Mouse (Mus musculus) ES-Bruce4 (cell line): Measurements from ENCODE around the gene Surf2. TPM values are rescaled to one million over a fixed set of nuclear protein-coding genes. Genes with fewer than 3 reads are reported as not detected.

Experiments
- H3K27ac ChIP-seq: 2 replicates; pipeline ENCODE4 v1.5.1; 2012; ENCODE audit warnings: low read length, inconsistent platforms; ENCODE audit not compliant: insufficient read depth
- H3K27me3 ChIP-seq: 2 replicates; pipeline ENCODE4 v1.6.1; 2012; ENCODE audit warnings: mild to moderate bottlenecking, low read length, inconsistent platforms; ENCODE audit not compliant: control insufficient read depth, poor library complexity, insufficient read depth, severe bottlenecking
- H3K36me3 ChIP-seq: 2 replicates; pipeline ENCODE4 v1.6.1; 2012; ENCODE audit warnings: inconsistent platforms, mild to moderate bottlenecking, low read length, moderate library complexity; ENCODE audit not compliant: control insufficient read depth, poor library complexity, insufficient read depth, severe bottlenecking
- H3K4me1 ChIP-seq: one replicate; pipeline ENCODE4 v1.8.1; 2011; ENCODE audit warnings: low read length; ENCODE audit not compliant: control insufficient read depth, insufficient read depth
- H3K4me3 ChIP-seq: 2 replicates; pipeline ENCODE4 v1.5.1; 2011; ENCODE audit warnings: low read depth, mild to moderate bottlenecking, low read length
- H3K9ac ChIP-seq: 2 replicates; pipeline ENCODE4 v1.6.1; 2012; ENCODE audit warnings: low read depth, mild to moderate bottlenecking, inconsistent platforms; ENCODE audit not compliant: poor library complexity, severe bottlenecking
- H3K9me3 ChIP-seq: replicated peaks from 2 replicates; pipeline ENCODE4 v1.6.1; 2012; ENCODE audit warnings: mild to moderate bottlenecking, low read length, inconsistent platforms; ENCODE audit not compliant: control insufficient read depth, poor library complexity, insufficient read depth, severe bottlenecking
- CTCF ChIP-seq: IDR thresholded peaks from one replicate; pipeline ENCODE4 v1.8.1; 2011; ENCODE audit warnings: low read depth, low read length
- EP300 ChIP-seq: IDR thresholded peaks from 2 replicates; pipeline ENCODE4 v1.6.1; 2011; ENCODE audit warnings: low read depth, low read length; ENCODE audit not compliant: insufficient read depth
- POLR2A ChIP-seq: IDR thresholded peaks from one replicate; pipeline ENCODE4 v1.8.1; 2011; ENCODE audit warnings: low read length; ENCODE audit not compliant: insufficient read depth
- polyA plus RNA-seq: library from polyadenylated mRNA; stranded (reverse); fragments of >200 nt; gene quantifications from 2 replicates; pipeline ENCODE4 v1.2.4, GENCODE M21; 2011; ENCODE audit warnings: low read depth; ENCODE audit not compliant: missing spikeins, insufficient read depth, insufficient read length

Surf2 gene
- polyA plus RNA-seq, 1 experiment: 62.5 TPM

- peaks cover 39% of the 10 kb centered on the region for H3K36me3 ChIP-seq
- H3K9ac ChIP-seq: no peak overlapping the region
- H3K27ac ChIP-seq: no peak overlapping the region
- no peaks in the 10 kb centered on the region for H3K4me1 ChIP-seq
- no peak overlapping the region for H3K4me3 ChIP-seq
- TF ChIP-seq EP300: no peak
- no peak for TF ChIP-seq POLR2A
- no peak for TF ChIP-seq CTCF
- H3K27me3 ChIP-seq: no peaks in the 10 kb centered on the region
- no peaks in the 10 kb centered on the region; the same call in 1 of the 2 replicates for H3K9me3 ChIP-seq
These were observed 15.4 kb upstream of the Surf2 start for GRCm38 (mm10) chr2:26900731-26901130.

- Histone ChIP-seq H3K9me3 (no peaks in the 10 kb centered on the region), H3K36me3 (peaks cover 32% of the 10 kb centered on the region), H3K27ac (peak overlapping the region; percentile 39; the same call in 1 of the 2 replicates), H3K9ac (peak overlapping the region; percentile 80), H3K4me1 (no peaks in the 10 kb centered on the region), H3K27me3 (no peaks in the 10 kb centered on the region), H3K4me3 (peak overlapping the region; percentile 92)
- TF ChIP-seq EP300 (no peak), POLR2A (no peak), CTCF (no peak)
These were observed 14.2 kb upstream of the Surf2 start for GRCm38 (mm10) chr2:26901834-26902400.

GRCm38 (mm10) chr2:26902467-26903220, 13.5 kb upstream of the Surf2 start, which contains the start of gene Surf6:
TSS of gene Surf6 (minus strand) at chr2:26902879.
- Histone ChIP-seq H3K9me3 (no peaks in the 10 kb centered on the region), H3K36me3 (peaks cover 30% of the 10 kb centered on the region), H3K4me1 (no peaks in the 10 kb centered on the region), H3K9ac (peak within 1 kb of the TSS; percentile 80), H3K27me3 (no peaks in the 10 kb centered on the region), H3K4me3 (peak within 1 kb of the TSS; percentile 92), H3K27ac (peak within 1 kb of the TSS; percentile 89)
- TF ChIP-seq EP300 (0 out of 2 replicates have a peak, but pooled peaks have one; percentile 74), CTCF (no peak), POLR2A (peak; percentile 59)

GRCm38 (mm10) chr2:26903311-26903710, 12.9 kb upstream of the Surf2 start:
- no peaks in the 10 kb centered on the region for H3K27me3 ChIP-seq
- H3K27ac ChIP-seq: peak overlapping the region; percentile 89
- peak overlapping the region; percentile 68 for H3K4me3 ChIP-seq
- H3K9me3 ChIP-seq: no peaks in the 10 kb centered on the region
- no peaks in the 10 kb centered on the region for H3K4me1 ChIP-seq
- peaks cover 27% of the 10 kb centered on the region for H3K36me3 ChIP-seq
- H3K9ac ChIP-seq: peak overlapping the region; percentile 25
- TF ChIP-seq POLR2A (no peak), CTCF (no peak), EP300 (no peak)

GRCm38 (mm10) chr2:26905936-26906335, 10.2 kb upstream of the Surf2 start:
- H3K27ac ChIP-seq: no peak overlapping the region
- H3K9ac ChIP-seq: no peak overlapping the region
- no peaks in the 10 kb centered on the region for H3K9me3 ChIP-seq
- H3K4me3 ChIP-seq: no peak overlapping the region
- H3K27me3 ChIP-seq: no peaks in the 10 kb centered on the region
- peaks cover 11% of the 10 kb centered on the region for H3K36me3 ChIP-seq
- H3K4me1 ChIP-seq: no peaks in the 10 kb centered on the region
- TF ChIP-seq CTCF (no peak), EP300 (no peak), POLR2A (no peak)

GRCm38 (mm10) chr2:26906431-26906830, 9.7 kb upstream of the Surf2 start:
- Histone ChIP-seq H3K36me3 (peaks cover 16% of the 10 kb centered on the region), H3K4me3 (no peak overlapping the region), H3K9me3 (no peaks in the 10 kb centered on the region), H3K9ac (no peak overlapping the region), H3K27me3 (no peaks in the 10 kb centered on the region), H3K27ac (no peak overlapping the region), H3K4me1 (no peaks in the 10 kb centered on the region)
- TF ChIP-seq POLR2A (no peak), EP300 (no peak), CTCF (no peak)
